Mouse (Mus musculus): ENCODE measurements at regions not wholly inside any gene's neighbourhood (a gene's known extent, or its start where the extent isn't known, plus 50 kb on each side); places are given as distances from the start of the nearest gene placed in this dataset.

GRCm38 (mm10) chr19:28190250-28190649 lies 179.3 kb upstream of the Rfx3 start:
- Histone ChIP-seq H3K4me2 (ENCODE audit: low read depth) (no peak overlapping the region), H3K79me2 (ENCODE audit: control insufficient read depth, insufficient read depth) (no peaks in the 10 kb centered on the region), H3K27me3 (ENCODE audit: control insufficient read depth, insufficient read depth, insufficient read length) (no peaks in the 10 kb centered on the region), H3ac (ENCODE audit: control insufficient read depth, insufficient read length) (no peak overlapping the region), H3K36me3 (ENCODE audit: control insufficient read depth, insufficient read depth) (no peaks in the 10 kb centered on the region), H3K4me3 (no peak overlapping the region)
- peak in 1 of 3 experiments; percentile 24 for TF ChIP-seq MYOG (IDR thresholded peaks at IDR 0.05; ENCODE audit: control insufficient read depth in 1 of 3, insufficient read depth in 1 of 3, insufficient read length in 2 of 3, low read depth in 2 of 3)
- TF ChIP-seq E2F4 (IDR thresholded peaks at IDR 0.05; ENCODE audit: insufficient read depth): no peak
- peak in 2 of 3 experiments; percentile 10 to 32 for TF ChIP-seq MYOD1 (IDR thresholded peaks at IDR 0.05; ENCODE audit: control insufficient read depth in 1 of 3, insufficient read length in 2 of 3, low read depth in 2 of 3)
- TF ChIP-seq SRF (IDR thresholded peaks at IDR 0.05; ENCODE audit: control insufficient read depth, insufficient read length, low read depth): no peak

DNA sequence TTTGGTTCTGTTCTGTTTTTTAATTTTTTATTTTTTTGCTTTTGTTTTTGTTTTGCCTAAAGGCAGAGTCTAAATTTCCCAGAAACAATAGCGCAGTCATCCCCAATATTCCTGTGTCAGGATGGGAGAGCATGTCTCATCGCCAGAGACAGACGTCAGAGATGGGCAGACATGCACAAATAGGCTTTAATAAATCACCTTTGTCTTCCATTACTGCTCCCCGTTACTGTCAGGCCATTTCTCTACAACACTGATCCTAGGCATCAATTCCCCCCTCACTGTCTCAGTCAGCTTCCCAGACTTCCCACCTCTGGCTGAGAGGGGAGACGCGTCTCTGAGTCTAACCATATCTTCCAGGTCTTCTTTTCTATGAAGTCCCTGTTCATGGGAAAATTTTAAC lies 177.4 kb upstream of the Rfx3 start:
- H3ac ChIP-seq (ENCODE audit: control insufficient read depth, insufficient read length): no peak overlapping the region
- H3K79me2 ChIP-seq (ENCODE audit: control insufficient read depth, insufficient read depth): no peaks in the 10 kb centered on the region
- no peaks in the 10 kb centered on the region for H3K36me3 ChIP-seq (ENCODE audit: control insufficient read depth, insufficient read depth)
- H3K4me2 ChIP-seq (ENCODE audit: low read depth): no peak overlapping the region
- no peak overlapping the region for H3K4me3 ChIP-seq
- TF ChIP-seq MYOG (IDR thresholded peaks at IDR 0.05; ENCODE audit: control insufficient read depth in 1 of 3, insufficient read depth in 1 of 3, insufficient read length in 2 of 3, low read depth in 2 of 3): no peak
- TF ChIP-seq SRF (IDR thresholded peaks at IDR 0.05; ENCODE audit: control insufficient read depth, insufficient read length, low read depth): no peak
- no peak for TF ChIP-seq TCF3 (IDR thresholded peaks at IDR 0.05; ENCODE audit: insufficient read length, low read depth)
- no peak for TF ChIP-seq MAX (IDR thresholded peaks at IDR 0.05; ENCODE audit: low read depth)
- no peak for TF ChIP-seq MYOD1 (IDR thresholded peaks at IDR 0.05; ENCODE audit: control insufficient read depth in 1 of 3, insufficient read length in 2 of 3, low read depth in 2 of 3)
- TF ChIP-seq USF1 (IDR thresholded peaks at IDR 0.05; ENCODE audit: low read depth): no peak
- no peak for TF ChIP-seq CEBPB (IDR thresholded peaks at IDR 0.05; ENCODE audit: insufficient read depth, poor library complexity, severe bottlenecking)
- no peak for TF ChIP-seq POLR2A (IDR thresholded peaks at IDR 0.05; ENCODE audit: insufficient read length, low read depth)
- no peak for TF ChIP-seq E2F4 (IDR thresholded peaks at IDR 0.05; ENCODE audit: insufficient read depth)
- no peak for TF ChIP-seq TCF12 (IDR thresholded peaks at IDR 0.05; ENCODE audit: insufficient read depth, poor library complexity, severe bottlenecking)
- TF ChIP-seq POLR2AphosphoS2 (IDR thresholded peaks at IDR 0.05; ENCODE audit: insufficient read length, low read depth): no peak
- TF ChIP-seq REST (IDR thresholded peaks at IDR 0.05; ENCODE audit: insufficient read depth, insufficient read length): no peak
- H3K27me3 ChIP-seq (ENCODE audit: control insufficient read depth, insufficient read depth, insufficient read length): no peaks in the 10 kb centered on the region

DNA sequence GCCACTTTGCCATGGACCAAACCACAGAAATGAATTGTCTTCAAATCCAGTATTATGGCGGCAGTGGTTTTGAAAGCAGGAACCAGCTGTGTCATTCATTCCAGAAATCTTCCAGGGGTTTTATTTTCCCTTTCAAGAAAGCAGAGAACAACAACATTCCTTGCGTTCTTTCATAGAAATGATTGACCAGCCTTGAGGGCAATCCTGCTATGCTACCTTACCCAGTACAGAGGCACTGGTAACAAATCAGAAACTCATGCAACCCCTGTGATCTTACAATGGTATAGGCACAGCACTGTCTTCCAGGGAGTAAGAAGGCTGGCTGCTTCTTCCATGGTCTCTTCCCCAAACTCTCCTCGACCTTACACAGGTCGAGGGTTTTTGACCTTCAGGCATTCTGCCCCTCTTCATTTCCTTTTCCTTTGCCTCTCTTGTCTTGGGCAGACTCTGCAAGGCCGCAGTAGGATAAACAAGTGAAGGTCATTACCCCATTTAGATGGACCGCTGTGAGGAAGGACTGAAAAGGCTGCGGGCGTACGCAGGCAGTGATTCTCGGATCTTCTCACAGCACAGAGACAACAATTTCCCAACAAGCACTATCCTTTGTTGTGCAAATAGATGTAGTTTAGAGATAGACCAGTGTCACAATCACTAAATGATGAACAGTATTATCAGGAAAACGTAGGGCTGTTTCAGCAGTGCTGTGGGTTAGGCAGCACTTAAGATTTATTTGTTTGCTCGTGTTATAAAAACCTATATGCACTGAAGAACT lies 171.6 kb upstream of the Rfx3 start:
- no peaks in the 10 kb centered on the region for H3K36me3 ChIP-seq (ENCODE audit: control insufficient read depth, insufficient read depth)
- H3K4me2 ChIP-seq (ENCODE audit: low read depth): no peak overlapping the region
- TF ChIP-seq POLR2A (IDR thresholded peaks at IDR 0.05; ENCODE audit: insufficient read length, low read depth): no peak
- TF ChIP-seq MAX (IDR thresholded peaks at IDR 0.05; ENCODE audit: low read depth): no peak
- no peak for TF ChIP-seq TCF3 (IDR thresholded peaks at IDR 0.05; ENCODE audit: insufficient read length, low read depth)
- no peak for TF ChIP-seq TCF12 (IDR thresholded peaks at IDR 0.05; ENCODE audit: insufficient read depth, poor library complexity, severe bottlenecking)
- TF ChIP-seq USF1 (IDR thresholded peaks at IDR 0.05; ENCODE audit: low read depth): no peak
- TF ChIP-seq MYOD1 (IDR thresholded peaks at IDR 0.05; ENCODE audit: control insufficient read depth in 1 of 3, insufficient read length in 2 of 3, low read depth in 2 of 3): no peak
- no peak for TF ChIP-seq SRF (IDR thresholded peaks at IDR 0.05; ENCODE audit: control insufficient read depth, insufficient read length, low read depth)
- TF ChIP-seq CEBPB (IDR thresholded peaks at IDR 0.05; ENCODE audit: insufficient read depth, poor library complexity, severe bottlenecking): no peak
- H3ac ChIP-seq (ENCODE audit: control insufficient read depth, insufficient read length): no peak overlapping the region
- H3K27me3 ChIP-seq (ENCODE audit: control insufficient read depth, insufficient read depth, insufficient read length): no peaks in the 10 kb centered on the region
- no peaks in the 10 kb centered on the region for H3K79me2 ChIP-seq (ENCODE audit: control insufficient read depth, insufficient read depth)
- no peak overlapping the region for H3K4me3 ChIP-seq

DNA sequence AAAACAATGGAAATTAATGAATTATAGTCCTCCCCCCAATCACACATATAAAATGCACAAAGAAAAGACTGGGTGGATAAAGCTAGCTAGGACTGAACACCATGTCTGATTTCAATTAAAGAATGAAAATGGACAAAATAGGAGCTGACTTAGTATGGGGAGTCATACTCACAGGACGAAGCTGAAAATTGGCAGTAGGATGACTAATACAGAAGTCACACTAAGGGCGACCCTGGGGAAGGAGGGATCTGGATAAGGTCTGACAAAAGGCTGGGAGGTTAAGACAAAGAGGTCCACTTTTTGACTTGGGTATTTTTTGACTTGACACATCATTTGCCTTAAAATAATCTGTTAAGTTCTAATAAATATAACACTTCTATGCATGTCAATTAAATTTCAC lies 170.2 kb upstream of the Rfx3 start:
- H3K4me2 ChIP-seq (ENCODE audit: low read depth): no peak overlapping the region

More for the DNA sequence above, 170.2 kb upstream of the Rfx3 start:
- no peak for TF ChIP-seq MYOD1 (IDR thresholded peaks at IDR 0.05; ENCODE audit: control insufficient read depth in 1 of 3, insufficient read length in 2 of 3, low read depth in 2 of 3)
- TF ChIP-seq SRF (IDR thresholded peaks at IDR 0.05; ENCODE audit: control insufficient read depth, insufficient read length, low read depth): no peak
- TF ChIP-seq POLR2A (IDR thresholded peaks at IDR 0.05; ENCODE audit: insufficient read length, low read depth): no peak
- no peak for TF ChIP-seq MAX (IDR thresholded peaks at IDR 0.05; ENCODE audit: low read depth)
- no peak for TF ChIP-seq E2F4 (IDR thresholded peaks at IDR 0.05; ENCODE audit: insufficient read depth)
- TF ChIP-seq TCF3 (IDR thresholded peaks at IDR 0.05; ENCODE audit: insufficient read length, low read depth): no peak
- no peak for TF ChIP-seq POLR2AphosphoS2 (IDR thresholded peaks at IDR 0.05; ENCODE audit: insufficient read length, low read depth)
- no peak for TF ChIP-seq TCF12 (IDR thresholded peaks at IDR 0.05; ENCODE audit: insufficient read depth, poor library complexity, severe bottlenecking)
- no peak for TF ChIP-seq MYOG (IDR thresholded peaks at IDR 0.05; ENCODE audit: control insufficient read depth in 1 of 3, insufficient read depth in 1 of 3, insufficient read length in 2 of 3, low read depth in 2 of 3)
- TF ChIP-seq CEBPB (IDR thresholded peaks at IDR 0.05; ENCODE audit: insufficient read depth, poor library complexity, severe bottlenecking): no peak
- no peak for TF ChIP-seq USF1 (IDR thresholded peaks at IDR 0.05; ENCODE audit: low read depth)
- no peak for TF ChIP-seq REST (IDR thresholded peaks at IDR 0.05; ENCODE audit: insufficient read depth, insufficient read length)
- no peak overlapping the region for H3ac ChIP-seq (ENCODE audit: control insufficient read depth, insufficient read length)
- no peak overlapping the region for H3K4me3 ChIP-seq
- H3K79me2 ChIP-seq (ENCODE audit: control insufficient read depth, insufficient read depth): no peaks in the 10 kb centered on the region
- H3K36me3 ChIP-seq (ENCODE audit: control insufficient read depth, insufficient read depth): no peaks in the 10 kb centered on the region
- no peaks in the 10 kb centered on the region for H3K27me3 ChIP-seq (ENCODE audit: control insufficient read depth, insufficient read depth, insufficient read length)
